Mouse (Mus musculus): ENCODE measurements at regions not wholly inside any gene's neighbourhood (a gene's known extent, or its start where the extent isn't known, plus 50 kb on each side); places are given as distances from the start of the nearest gene placed in this dataset.

- TF ChIP-seq CTCF (IDR thresholded peaks at IDR 0.05; ENCODE audit: insufficient read depth, low read depth, low read length): no peak
- no peak for TF ChIP-seq POLR2A (IDR thresholded peaks at IDR 0.05; ENCODE audit: insufficient read depth, low read depth, low read length)
Observed at GRCm38 (mm10) chrX:12323812-12324211, 163.7 kb upstream of the Bcor start.

All from olfactory bulb, adult 2 months (tissue).